Mouse (Mus musculus) c-Kit-positive CD71-negative TER-119-negative erythroid progenitor cells, embryonic 14.5 days (primary cell): ENCODE measurements around the gene Myh6.
"Not testable (repeated sequence)": the region's sequence is repeated elsewhere in the genome, so short reads cannot be mapped to it uniquely, and the experiment has no call there.

Experiments
- DNase-seq: peaks from one replicate; pipeline ENCODE4 v3.0.0-alpha.2; 2013; ENCODE audit warnings: low read depth

Myh6 gene

GRCm38 (mm10) chr14:54966320-54966977 is at the start of gene Myh6:
TSS of gene Myh6 (minus strand) at chr14:54966927.
- DNase-seq, result no peak

- peak; percentile 23 for DNase-seq
Measured at GRCm38 (mm10) chr14:55015767-55016111, 49.0 kb upstream of the Myh6 start.

- DNase-seq, result peak; percentile 96
Measured at GRCm38 (mm10) chr14:55014991-55015766, 48.5 kb upstream of the Myh6 start, which contains the start of gene Ngdn. TSS of gene Ngdn (plus strand) at chr14:55015454.

- peak; percentile 26 for DNase-seq
Measured at GRCm38 (mm10) chr14:55014591-55014990, 47.9 kb upstream of the Myh6 start.

- peak; percentile 35 for DNase-seq
Measured at GRCm38 (mm10) chr14:55011116-55011515, 44.4 kb upstream of the Myh6 start.

- no peak for DNase-seq
Measured at GRCm38 (mm10) chr14:55008417-55008816, 41.7 kb upstream of the Myh6 start.

GRCm38 (mm10) chr14:55007120-55007908 is 40.6 kb upstream of the Myh6 start:
- DNase-seq, result no peak

GRCm38 (mm10) chr14:55006541-55006940 is 39.8 kb upstream of the Myh6 start:
- DNase-seq, result no peak

- no peak for DNase-seq
Measured at GRCm38 (mm10) chr14:55005967-55006366, 39.2 kb upstream of the Myh6 start.

GRCm38 (mm10) chr14:55005506-55005905 is 38.8 kb upstream of the Myh6 start:
- DNase-seq, result no peak

GRCm38 (mm10) chr14:55003878-55004855 is 37.4 kb upstream of the Myh6 start:
- DNase-seq, result no peak

- DNase-seq, result no peak
Measured at GRCm38 (mm10) chr14:55002687-55003120, 36.0 kb upstream of the Myh6 start.

- DNase-seq, result no peak
Measured at GRCm38 (mm10) chr14:55001938-55002686, 35.4 kb upstream of the Myh6 start.

- no peak for DNase-seq
Measured at GRCm38 (mm10) chr14:55001446-55001845, 34.7 kb upstream of the Myh6 start.

GRCm38 (mm10) chr14:55000814-55001213 is 34.1 kb upstream of the Myh6 start:
- no peak for DNase-seq

- DNase-seq, result not testable (repeated sequence)
Measured at GRCm38 (mm10) chr14:54999868-55000267, 33.1 kb upstream of the Myh6 start.

- no peak for DNase-seq
Measured at GRCm38 (mm10) chr14:54998680-54999079, 32.0 kb upstream of the Myh6 start.

GRCm38 (mm10) chr14:54997297-54997696 is 30.6 kb upstream of the Myh6 start:
- DNase-seq, result no peak

GRCm38 (mm10) chr14:54996793-54997192 is 30.1 kb upstream of the Myh6 start:
- DNase-seq, result no peak

- DNase-seq, result no peak
Measured at GRCm38 (mm10) chr14:54995457-54996138, 28.9 kb upstream of the Myh6 start.
